Mouse (Mus musculus) stomach, postnatal 0 days (tissue): ENCODE measurements around the gene Rab11b. TPM values are rescaled to one million over a fixed set of nuclear protein-coding genes. Genes with fewer than 3 reads are reported as not detected.

ENCODE experiments used
- ATAC-seq: fragments of 200-750 bp; cut with Nextera tagmentation; 2 replicates; pipeline ENCODE4 v1.8.0; 2017; ENCODE audit not compliant: low FRiP score, low TSS enrichment
- DNase-seq: peaks from one replicate; pipeline ENCODE4 v3.0.0-alpha.2; 2016; ENCODE audit warnings: low spot score
- H3K27ac ChIP-seq: fragments of 300-500 bp; sonication (generic); replicated peaks from 2 replicates; pipeline ENCODE4 v1.5.1; 2014; ENCODE audit warnings: mild to moderate bottlenecking, control low read depth
- H3K27me3 ChIP-seq: fragments of 300-500 bp; sonication (generic); 2 replicates; pipeline ENCODE4 v1.6.1; 2014; ENCODE audit warnings: low read length; ENCODE audit not compliant: control insufficient read depth, insufficient read depth
- H3K36me3 ChIP-seq: fragments of 300-500 bp; sonication (generic); 2 replicates; pipeline ENCODE4 v1.6.1; 2014; ENCODE audit warnings: low read length, mixed read lengths; ENCODE audit not compliant: control insufficient read depth, insufficient read depth
- H3K4me1 ChIP-seq: fragments of 300-500 bp; sonication (generic); replicated peaks from 2 replicates; pipeline ENCODE4 v1.6.1; 2014; ENCODE audit warnings: antibody characterized with exemption; ENCODE audit not compliant: control insufficient read depth, insufficient read depth
- H3K4me2 ChIP-seq: fragments of 300-500 bp; sonication (generic); replicated peaks from 2 replicates; pipeline ENCODE4 v1.6.1; 2014; ENCODE audit warnings: low read depth, mild to moderate bottlenecking, control low read depth, moderate library complexity
- H3K4me3 ChIP-seq: fragments of 300-500 bp; sonication (generic); 2 replicates; pipeline ENCODE4 v1.5.1; 2014; ENCODE audit warnings: low read depth, low read length, control low read depth
- H3K9ac ChIP-seq: fragments of 300-500 bp; sonication (generic); 2 replicates; pipeline ENCODE4 v1.6.1; 2014; ENCODE audit warnings: mild to moderate bottlenecking, low read length, control low read depth, mixed read lengths
- H3K9me3 ChIP-seq: fragments of 300-500 bp; sonication (generic); 2 replicates; pipeline ENCODE4 v1.6.1; 2016; ENCODE audit warnings: low read length; ENCODE audit not compliant: control insufficient read depth
- CTCF ChIP-seq: IDR thresholded peaks from 2 replicates; pipeline ENCODE4 v1.5.1; 2016; ENCODE audit warnings: antibody characterized with exemption, low read depth, mild to moderate bottlenecking, moderate library complexity
- EP300 ChIP-seq: optimal IDR thresholded peaks from 2 replicates; pipeline ENCODE3; 2016; ENCODE audit warnings: antibody characterized with exemption
- WGBS: fragments of 180-500 bp; shearing (Covaris S2); extraction: QIAGEN DNeasy Blood & Tissue Kit; methylation state at CpG from one replicate; pipeline ENCODE4 v1.1.7; 2014; 5-methylcytosine and 5-hydroxymethylcytosine counted together
- polyA plus RNA-seq: library from polyadenylated mRNA; unstranded; fragments of >200 nt; fragmentation: Nextera tagmentation; extraction: Ambion mirVana; gene quantifications from 2 replicates; pipeline ENCODE4 v1.2.1, GENCODE M21; 2015

The Rab11b gene
- polyA plus RNA-seq, 1 experiment from 2014 or later = 164 TPM

- WGBS = 58% methylated on average over 1 of the region's 1 CpGs
- DNase-seq (no peak), ATAC-seq (no peak)
- Histone ChIP-seq H3K9ac (no peak overlapping the region), H3K27me3 (no peaks in the 10 kb centered on the region), H3K36me3 (peaks cover 5% of the 10 kb centered on the region; the same call in 1 of the 2 replicates), H3K4me3 (no peak overlapping the region), H3K27ac (no peak overlapping the region), H3K4me2 (no peak overlapping the region), H3K4me1 (no peaks in the 10 kb centered on the region), H3K9me3 (no peaks in the 10 kb centered on the region)
- no peak for TF ChIP-seq EP300
- no peak for TF ChIP-seq CTCF
Measured at GRCm38 (mm10) chr17:33702178-33702577, 58.2 kb downstream of the Rab11b start.

- ATAC-seq (no peak), DNase-seq (no peak)
- H3K4me2 ChIP-seq = no peak overlapping the region
- no peaks in the 10 kb centered on the region for H3K4me1 ChIP-seq
- no peaks in the 10 kb centered on the region for H3K9me3 ChIP-seq
- TF ChIP-seq CTCF (no peak), EP300 (no peak)
- no peak overlapping the region for H3K9ac ChIP-seq
- no peaks in the 10 kb centered on the region for H3K27me3 ChIP-seq
- WGBS = 86% methylated on average over 1 of the region's 1 CpGs
- H3K4me3 ChIP-seq = no peak overlapping the region
- H3K27ac ChIP-seq = no peak overlapping the region
- peaks cover 2% of the 10 kb centered on the region; the same call in 1 of the 2 replicates for H3K36me3 ChIP-seq
Measured at GRCm38 (mm10) chr17:33695471-33695870, 64.9 kb downstream of the Rab11b start.

Other genes with a start within 250 kb of the Rab11b start
- 12.5 and 15.1 TPM in 2 replicates for gene Adamts10, start 236.3 kb downstream of the Rab11b start, polyA plus RNA-seq
- 0.98 and 1.5 TPM in 2 replicates for gene Myo1f, start 204.8 kb downstream of the Rab11b start, polyA plus RNA-seq
- gene Zfp414, start 131.4 kb downstream of the Rab11b start, polyA plus RNA-seq = 23.7 and 27.5 TPM in 2 replicates
- 0.19 and 0.27 TPM in 2 replicates for gene Pram1, start 122.5 kb downstream of the Rab11b start, polyA plus RNA-seq
- gene Hnrnpm, start 73.7 kb downstream of the Rab11b start, polyA plus RNA-seq = 115 and 122 TPM in 2 replicates
- 51.1 and 54.6 TPM in 2 replicates for gene March2, start 41.9 kb downstream of the Rab11b start, polyA plus RNA-seq
- 31.3 and 42.4 TPM in 2 replicates for gene Angptl4, start 21.3 kb upstream of the Rab11b start, polyA plus RNA-seq
- gene Kank3, start 50.0 kb upstream of the Rab11b start, polyA plus RNA-seq = 17.1 and 20.3 TPM in 2 replicates
- 1,008 and 1,055 TPM in 2 replicates for gene Rps28, start 64.0 kb upstream of the Rab11b start, polyA plus RNA-seq
- gene Ndufa7, start 64.0 kb upstream of the Rab11b start, polyA plus RNA-seq = 497 TPM in 2 replicates
- gene Cd320, start 82.6 kb upstream of the Rab11b start, polyA plus RNA-seq = 32.7 and 38.2 TPM in 2 replicates
- not detected in 2 replicates for gene Gm7029, start 113.3 kb upstream of the Rab11b start, polyA plus RNA-seq
- 1.3 and 1.7 TPM in 2 replicates for gene Kifc1, start 130.1 kb upstream of the Rab11b start, polyA plus RNA-seq
- gene Platr17, start 144.6 kb upstream of the Rab11b start, polyA plus RNA-seq = 1.1 TPM in 2 replicates
- gene Daxx, start 148.9 kb upstream of the Rab11b start, polyA plus RNA-seq = 18.1 and 22.4 TPM in 2 replicates
- gene Tapbp, start 155.4 kb upstream of the Rab11b start, polyA plus RNA-seq = 63.7 and 72.4 TPM in 2 replicates
- gene Zbtb22, start 155.4 kb upstream of the Rab11b start, polyA plus RNA-seq = 10.7 and 12.2 TPM in 2 replicates
- 18.6 and 24.4 TPM in 2 replicates for gene Rgl2, start 169.0 kb upstream of the Rab11b start, polyA plus RNA-seq
- 92.7 and 96.8 TPM in 2 replicates for gene Pfdn6, start 179.8 kb upstream of the Rab11b start, polyA plus RNA-seq
- 17.1 and 20.2 TPM in 2 replicates for gene Wdr46, start 180.1 kb upstream of the Rab11b start, polyA plus RNA-seq
- gene B3galt4, start 191.0 kb upstream of the Rab11b start, polyA plus RNA-seq = 15.0 and 15.2 TPM in 2 replicates
- gene Vps52, start 195.3 kb upstream of the Rab11b start, polyA plus RNA-seq = 24.7 and 26.3 TPM in 2 replicates
- gene Rps18, start 195.5 kb upstream of the Rab11b start, polyA plus RNA-seq = 1,740 and 1,781 TPM in 2 replicates
- gene H2-K1, start 239.8 kb upstream of the Rab11b start, polyA plus RNA-seq = 129 and 130 TPM in 2 replicates